Mouse (Mus musculus) limb, embryonic 11.5 days (tissue): Measurements from ENCODE around the gene Jsrp1. TPM values are rescaled to one million over a fixed set of nuclear protein-coding genes. Genes with fewer than 3 reads are reported as not detected.

ENCODE experiments used
- ATAC-seq: fragments of 200-750 bp; cut with Nextera tagmentation; 2 replicates; pipeline ENCODE4 v1.8.0; 2017; ENCODE audit warnings: low read depth; ENCODE audit not compliant: insufficient number of reproducible peaks, low FRiP score, low TSS enrichment
- DNase-seq: peaks from one replicate; pipeline ENCODE4 v3.0.0-alpha.2; 2015; ENCODE audit warnings: low spot score
- H3K27ac ChIP-seq: fragments of 300-500 bp; sonication (generic); replicated peaks from 2 replicates; pipeline ENCODE4 v1.5.1; 2014; ENCODE audit warnings: low read depth, mild to moderate bottlenecking, low read length
- H3K27me3 ChIP-seq: fragments of 300-500 bp; sonication (generic); 2 replicates; pipeline ENCODE4 v1.6.1; 2014; ENCODE audit warnings: mild to moderate bottlenecking, low read length, mixed read lengths; ENCODE audit not compliant: control insufficient read depth, insufficient read depth
- H3K36me3 ChIP-seq: fragments of 300-500 bp; sonication (generic); 2 replicates; pipeline ENCODE4 v1.6.1; 2014; ENCODE audit warnings: mild to moderate bottlenecking, low read length, moderate library complexity, mixed read lengths; ENCODE audit not compliant: control insufficient read depth, insufficient read depth
- H3K4me1 ChIP-seq: fragments of 300-500 bp; sonication (generic); 2 replicates; pipeline ENCODE4 v1.6.1; 2014; ENCODE audit warnings: low read length, mixed read lengths; ENCODE audit not compliant: control insufficient read depth, insufficient read depth
- H3K4me2 ChIP-seq: fragments of 300-500 bp; sonication (generic); 2 replicates; pipeline ENCODE4 v1.6.1; 2014; ENCODE audit warnings: low read depth, mild to moderate bottlenecking, moderate library complexity; ENCODE audit not compliant: severe bottlenecking
- H3K4me3 ChIP-seq: fragments of 300-500 bp; sonication (generic); 2 replicates; pipeline ENCODE4 v1.5.1; 2014; ENCODE audit warnings: low read depth, low read length
- H3K9ac ChIP-seq: fragments of 300-500 bp; sonication (generic); 2 replicates; pipeline ENCODE4 v1.6.1; 2014; ENCODE audit warnings: mild to moderate bottlenecking, low read length
- H3K9me3 ChIP-seq: fragments of 300-500 bp; sonication (generic); 2 replicates; pipeline ENCODE4 v1.6.1; 2016; ENCODE audit warnings: low read length; ENCODE audit not compliant: control insufficient read depth
- WGBS: fragments of 180-500 bp; shearing (Covaris S2); extraction: QIAGEN DNeasy Blood & Tissue Kit; methylation state at CpG from one replicate; pipeline ENCODE4 v1.1.7; 2014; 5-methylcytosine and 5-hydroxymethylcytosine counted together
- polyA plus RNA-seq: library from polyadenylated mRNA; unstranded; fragments of >200 nt; fragmentation: Nextera tagmentation; extraction: Ambion mirVana; gene quantifications from 2 replicates; pipeline ENCODE4 v1.2.1, GENCODE M21; 2014

The Jsrp1 gene
- polyA plus RNA-seq, 1 experiment from 2014 or later, result 0.40 TPM

- H3K9ac ChIP-seq, result no peak overlapping the region
- H3K27ac ChIP-seq, result no peak overlapping the region; the same call in 1 of the 2 replicates
These were observed 22.4 kb downstream of the Jsrp1 start for GRCm38 (mm10) chr10:80790761-80791404.

GRCm38 (mm10) chr10:80787517-80787916 lies 25.8 kb downstream of the Jsrp1 start:
- DNase-seq, result no peak
- Histone ChIP-seq H3K27ac (no peak overlapping the region), H3K27me3 (no peaks in the 10 kb centered on the region), H3K9me3 (no peaks in the 10 kb centered on the region; the same call in 1 of the 2 replicates), H3K36me3 (peaks cover 76% of the 10 kb centered on the region), H3K4me2 (no peak overlapping the region), H3K9ac (no peak overlapping the region), H3K4me1 (no peaks in the 10 kb centered on the region), H3K4me3 (no peak overlapping the region)
- ATAC-seq, result no peak
- 79% methylated on average over 2 of the region's 2 CpGs for WGBS

More at GRCm38 (mm10) chr10:80790761-80791404, 22.4 kb downstream of the Jsrp1 start:
- no peaks in the 10 kb centered on the region; the same call in 1 of the 2 replicates for H3K9me3 ChIP-seq
- no peaks in the 10 kb centered on the region for H3K4me1 ChIP-seq
- H3K27me3 ChIP-seq, result no peaks in the 10 kb centered on the region
- 84% methylated on average over 19 of the region's 19 CpGs for WGBS
- DNase-seq (no peak), ATAC-seq (no peak)
- H3K4me3 ChIP-seq, result no peak overlapping the region
- H3K36me3 ChIP-seq, result peaks cover 67% of the 10 kb centered on the region
- H3K4me2 ChIP-seq, result no peak overlapping the region

- Histone ChIP-seq H3K9ac (no peak overlapping the region), H3K4me2 (no peak overlapping the region), H3K4me1 (no peaks in the 10 kb centered on the region), H3K27ac (no peak overlapping the region), H3K4me3 (no peak overlapping the region), H3K9me3 (no peaks in the 10 kb centered on the region), H3K27me3 (no peaks in the 10 kb centered on the region), H3K36me3 (peaks cover 76% of the 10 kb centered on the region)
- ATAC-seq, result no peak
- no peak for DNase-seq
- 95% methylated on average over 11 of the region's 11 CpGs for WGBS
These were observed 27.3 kb downstream of the Jsrp1 start for GRCm38 (mm10) chr10:80785963-80786362.

- Histone ChIP-seq H3K27ac (no peak overlapping the region), H3K9me3 (no peaks in the 10 kb centered on the region), H3K9ac (no peak overlapping the region), H3K36me3 (peaks cover 71% of the 10 kb centered on the region), H3K4me3 (no peak overlapping the region), H3K4me1 (no peaks in the 10 kb centered on the region), H3K27me3 (no peaks in the 10 kb centered on the region), H3K4me2 (no peak overlapping the region)
- 90% methylated on average over 12 of the region's 12 CpGs for WGBS
- no peak for DNase-seq
- no peak for ATAC-seq
These were observed 28.4 kb downstream of the Jsrp1 start for GRCm38 (mm10) chr10:80784871-80785270.

GRCm38 (mm10) chr10:80784302-80784701 lies 29.0 kb downstream of the Jsrp1 start:
- no peak overlapping the region for H3K27ac ChIP-seq
- ATAC-seq (no peak), DNase-seq (no peak)
- peaks cover 69% of the 10 kb centered on the region for H3K36me3 ChIP-seq
- WGBS, result 95% methylated on average over 2 of the region's 2 CpGs
- no peaks in the 10 kb centered on the region for H3K4me1 ChIP-seq
- H3K4me3 ChIP-seq, result no peak overlapping the region
- H3K4me2 ChIP-seq, result no peak overlapping the region
- H3K9me3 ChIP-seq, result no peaks in the 10 kb centered on the region
- no peak overlapping the region for H3K9ac ChIP-seq
- H3K27me3 ChIP-seq, result no peaks in the 10 kb centered on the region

- Histone ChIP-seq H3K4me3 (no peak overlapping the region), H3K9ac (no peak overlapping the region), H3K27ac (no peak overlapping the region), H3K27me3 (no peaks in the 10 kb centered on the region), H3K36me3 (peaks cover 49% of the 10 kb centered on the region), H3K4me2 (no peak overlapping the region), H3K9me3 (no peaks in the 10 kb centered on the region), H3K4me1 (no peaks in the 10 kb centered on the region)
- ATAC-seq (no peak), DNase-seq (no peak)
These were observed 33.7 kb downstream of the Jsrp1 start for GRCm38 (mm10) chr10:80779565-80779964.

- WGBS, result 93% methylated on average over 5 of the region's 5 CpGs
- H3K9me3 ChIP-seq, result no peaks in the 10 kb centered on the region
- peaks cover 46% of the 10 kb centered on the region for H3K36me3 ChIP-seq
- no peak overlapping the region for H3K4me3 ChIP-seq
- H3K27me3 ChIP-seq, result no peaks in the 10 kb centered on the region
- H3K9ac ChIP-seq, result no peak overlapping the region
- no peak overlapping the region for H3K27ac ChIP-seq
- no peaks in the 10 kb centered on the region for H3K4me1 ChIP-seq
- ATAC-seq (no peak), DNase-seq (no peak)
- H3K4me2 ChIP-seq, result no peak overlapping the region
These were observed 36.2 kb downstream of the Jsrp1 start for GRCm38 (mm10) chr10:80777123-80777522.

GRCm38 (mm10) chr10:80776358-80776869 lies 36.9 kb downstream of the Jsrp1 start:
- WGBS, result 87% methylated on average over 6 of the region's 6 CpGs
- no peak for ATAC-seq
- H3K27ac ChIP-seq, result no peak overlapping the region

GRCm38 (mm10) chr10:80775731-80776130 lies 37.6 kb downstream of the Jsrp1 start:
- Histone ChIP-seq H3K36me3 (peaks cover 46% of the 10 kb centered on the region), H3K4me3 (no peak overlapping the region), H3K4me2 (no peak overlapping the region), H3K4me1 (no peaks in the 10 kb centered on the region), H3K27ac (no peak overlapping the region), H3K27me3 (no peaks in the 10 kb centered on the region), H3K9me3 (no peaks in the 10 kb centered on the region), H3K9ac (no peak overlapping the region)
- WGBS, result 93% methylated on average over 4 of the region's 4 CpGs
- no peak for DNase-seq
- no peak for ATAC-seq

More at GRCm38 (mm10) chr10:80776358-80776869, 36.9 kb downstream of the Jsrp1 start:
- Histone ChIP-seq H3K4me2 (no peak overlapping the region), H3K36me3 (peaks cover 45% of the 10 kb centered on the region), H3K27me3 (no peaks in the 10 kb centered on the region), H3K4me1 (no peaks in the 10 kb centered on the region), H3K9me3 (no peaks in the 10 kb centered on the region), H3K4me3 (no peak overlapping the region), H3K9ac (no peak overlapping the region)
- no peak for DNase-seq
